Mouse (Mus musculus) E14TG2a.4 (cell line): ENCODE measurements around the gene Akr7a5.

ENCODE experiments used
- H3K27me3 ChIP-seq: 2 replicates; pipeline ENCODE4 v1.6.1; 2014; ENCODE audit warnings: low read length, control low read depth; ENCODE audit not compliant: insufficient read depth
- H3K36me3 ChIP-seq: 2 replicates; pipeline ENCODE4 v1.6.1; 2014; ENCODE audit warnings: low read length, control low read depth; ENCODE audit not compliant: insufficient read depth
- H3K4me1 ChIP-seq: replicated peaks from 2 replicates; pipeline ENCODE4 v1.6.1; 2014; ENCODE audit warnings: low read depth, low read length, control low read depth
- H3K4me3 ChIP-seq: replicated peaks from 2 replicates; pipeline ENCODE4 v1.5.1; 2014; ENCODE audit warnings: mild to moderate bottlenecking, low read length
- H3K9me3 ChIP-seq: 2 replicates; pipeline ENCODE4 v1.6.1; 2014; ENCODE audit warnings: low read length, control low read depth
- CTCF ChIP-seq: conservative IDR thresholded peaks from 2 replicates; pipeline ENCODE4 v1.5.1; 2014; ENCODE audit warnings: low read length
- NANOG ChIP-seq: IDR thresholded peaks from 2 replicates; pipeline ENCODE4 v1.6.1; 2014; ENCODE audit warnings: borderline replicate concordance, low read length, mixed read lengths
- POU5F1 ChIP-seq: IDR thresholded peaks from 2 replicates; pipeline ENCODE4 v1.6.1; 2014; ENCODE audit warnings: low read length, borderline replicate concordance

The Akr7a5 gene

DNA sequence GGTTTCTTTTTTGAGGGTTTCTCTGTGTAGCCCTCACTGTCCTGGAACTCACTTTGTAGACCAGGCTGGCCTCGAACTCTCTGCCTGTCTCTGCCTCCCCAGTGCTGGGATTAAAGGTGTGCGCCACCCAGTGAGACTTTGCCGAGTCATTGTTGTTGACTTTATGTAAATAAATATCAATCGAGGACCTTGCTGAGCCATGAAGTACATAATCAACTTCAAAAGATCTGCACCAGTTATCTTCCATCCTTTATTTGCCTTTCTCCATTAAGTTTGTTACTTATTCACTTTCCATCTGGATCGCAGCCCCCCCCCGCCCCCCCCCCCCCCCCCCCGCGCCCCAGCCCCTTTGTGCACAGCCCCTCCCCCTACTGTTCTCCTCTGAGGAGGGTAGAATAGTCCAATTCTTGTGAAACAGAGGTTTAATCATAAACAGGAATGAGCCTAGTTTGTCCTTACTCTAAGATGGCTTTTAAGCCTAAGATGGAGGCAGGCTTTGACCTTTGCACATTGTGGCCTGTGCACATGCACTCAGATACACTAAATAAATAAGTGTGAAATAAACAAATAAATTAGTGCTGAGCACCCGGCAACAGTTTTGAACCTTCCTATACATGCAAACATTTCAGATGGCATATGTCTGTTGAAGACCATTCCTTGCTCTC, 24.2 kb downstream of the Akr7a5 start:
- Histone ChIP-seq H3K27me3 (peaks cover 30% of the 10 kb centered on the region), H3K4me1 (peaks cover 56% of the 10 kb centered on the region), H3K9me3 (no peaks in the 10 kb centered on the region), H3K4me3 (no peak overlapping the region), H3K36me3 (no peaks in the 10 kb centered on the region)
- TF ChIP-seq POU5F1 (no peak), NANOG (no peak), CTCF (no peak)

DNA sequence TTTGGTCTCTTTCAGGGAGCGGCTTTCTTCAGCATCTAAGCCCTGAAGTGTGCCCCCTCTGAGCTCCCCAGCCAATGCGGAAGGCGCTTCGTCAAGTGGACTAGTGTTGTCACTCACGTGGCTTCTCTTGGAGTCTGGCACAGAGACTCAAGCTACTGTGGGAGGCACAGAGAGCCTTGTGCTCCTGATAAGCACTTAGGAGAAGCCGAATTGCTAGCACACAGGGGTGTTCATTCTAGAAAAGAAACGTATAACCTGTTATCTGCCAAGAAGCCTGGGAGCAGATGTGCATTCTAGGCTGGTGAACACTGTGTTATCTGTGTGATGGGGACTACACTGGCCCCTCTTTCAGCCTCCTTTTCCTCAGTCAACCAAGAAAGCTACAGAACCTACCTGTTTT, 25.0 kb downstream of the Akr7a5 start:
- Histone ChIP-seq H3K36me3 (no peaks in the 10 kb centered on the region), H3K27me3 (peaks cover 32% of the 10 kb centered on the region), H3K4me1 (peaks cover 52% of the 10 kb centered on the region), H3K9me3 (no peaks in the 10 kb centered on the region), H3K4me3 (no peak overlapping the region)
- TF ChIP-seq NANOG (no peak), CTCF (no peak), POU5F1 (no peak)

DNA sequence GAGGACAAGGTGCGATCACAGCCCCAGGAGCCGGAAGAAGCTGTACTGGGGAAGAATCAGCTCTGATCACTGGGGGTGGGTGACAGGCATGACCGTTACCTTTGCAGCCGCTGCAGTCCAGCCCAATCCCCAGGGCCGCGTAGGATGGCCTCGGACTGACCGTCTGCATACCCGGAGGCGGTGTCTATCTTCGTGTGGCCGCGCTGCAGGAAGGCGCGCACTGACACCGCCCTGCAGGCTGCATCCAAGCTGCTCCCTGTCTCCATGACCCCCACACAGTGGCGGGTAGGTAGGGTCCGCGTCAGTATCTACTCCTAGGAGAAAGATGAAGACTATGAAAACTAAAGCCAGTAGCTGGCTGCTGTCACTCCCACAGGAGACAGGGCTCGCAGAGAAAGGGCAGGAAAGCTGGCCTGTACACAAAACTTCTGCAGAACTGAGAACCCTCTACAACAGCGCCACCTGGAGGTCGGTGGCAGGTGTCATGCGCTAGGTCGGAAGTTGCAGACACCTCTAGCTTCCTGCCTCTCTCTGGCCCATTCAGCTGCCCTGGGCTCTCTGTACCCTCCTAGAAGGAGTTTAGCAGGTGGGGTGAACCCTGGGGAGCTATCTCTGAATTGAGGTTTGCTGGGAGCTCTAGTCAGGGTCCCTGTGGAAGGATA, 26.4 kb downstream of the Akr7a5 start:
- TF ChIP-seq NANOG (no peak), POU5F1 (no peak), CTCF (peak; percentile 76)
- Histone ChIP-seq H3K4me1 (peaks cover 42% of the 10 kb centered on the region), H3K4me3 (peak overlapping the region; percentile 71), H3K9me3 (no peaks in the 10 kb centered on the region), H3K27me3 (peaks cover 38% of the 10 kb centered on the region), H3K36me3 (no peaks in the 10 kb centered on the region)

DNA sequence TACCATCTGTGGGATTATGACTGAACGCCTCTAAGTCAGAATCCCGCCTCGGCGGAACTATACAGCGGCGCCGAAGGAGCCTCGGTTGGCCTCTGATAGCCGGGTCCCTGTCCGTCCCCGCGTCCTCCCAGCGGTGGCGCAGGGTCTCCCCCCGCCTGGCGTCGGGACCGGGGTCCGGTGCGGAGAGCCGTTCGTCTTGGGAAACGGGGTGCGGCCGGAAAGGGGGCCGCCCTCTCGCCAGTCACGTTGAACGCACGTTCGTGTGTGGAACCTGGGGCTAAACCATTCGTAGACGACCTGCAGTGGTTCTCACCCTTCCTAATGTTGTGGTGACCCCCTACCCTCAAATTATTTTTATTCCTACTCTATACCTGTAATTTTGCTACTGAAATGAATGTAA, 27.6 kb downstream of the Akr7a5 start:
- TF ChIP-seq CTCF, result no peak
- TF ChIP-seq POU5F1, result no peak
- no peak for TF ChIP-seq NANOG
- no peaks in the 10 kb centered on the region for H3K36me3 ChIP-seq
- H3K4me3 ChIP-seq, result peak overlapping the region; percentile 68
- peaks cover 35% of the 10 kb centered on the region for H3K27me3 ChIP-seq
- no peaks in the 10 kb centered on the region for H3K9me3 ChIP-seq
- peaks cover 42% of the 10 kb centered on the region for H3K4me1 ChIP-seq

DNA sequence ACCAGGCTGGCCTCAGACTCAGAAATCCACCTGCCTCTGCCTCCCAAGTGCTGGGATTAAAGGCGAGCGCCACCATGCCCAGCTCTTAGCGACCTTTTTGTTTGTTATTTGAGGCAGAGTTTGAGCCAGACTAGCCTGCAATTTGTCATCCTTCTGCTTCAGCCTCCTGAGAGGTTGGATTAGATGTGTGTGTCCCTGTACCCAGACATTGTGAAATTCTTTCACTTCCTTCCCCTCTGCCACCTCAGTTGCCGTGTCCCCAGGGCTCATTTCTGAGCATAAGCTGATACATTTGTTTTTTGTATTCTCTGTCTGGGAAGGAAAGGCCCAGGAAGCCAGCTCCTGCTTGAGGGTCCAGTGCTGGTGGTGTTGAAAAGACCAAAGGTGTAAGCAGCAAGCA, 30.3 kb downstream of the Akr7a5 start:
- H3K9me3 ChIP-seq, result no peaks in the 10 kb centered on the region
- peaks cover 40% of the 10 kb centered on the region for H3K27me3 ChIP-seq
- H3K36me3 ChIP-seq, result no peaks in the 10 kb centered on the region
- peaks cover 33% of the 10 kb centered on the region for H3K4me1 ChIP-seq
- TF ChIP-seq POU5F1, result no peak
- TF ChIP-seq CTCF, result no peak
- no peak for TF ChIP-seq NANOG
- no peak overlapping the region for H3K4me3 ChIP-seq

DNA sequence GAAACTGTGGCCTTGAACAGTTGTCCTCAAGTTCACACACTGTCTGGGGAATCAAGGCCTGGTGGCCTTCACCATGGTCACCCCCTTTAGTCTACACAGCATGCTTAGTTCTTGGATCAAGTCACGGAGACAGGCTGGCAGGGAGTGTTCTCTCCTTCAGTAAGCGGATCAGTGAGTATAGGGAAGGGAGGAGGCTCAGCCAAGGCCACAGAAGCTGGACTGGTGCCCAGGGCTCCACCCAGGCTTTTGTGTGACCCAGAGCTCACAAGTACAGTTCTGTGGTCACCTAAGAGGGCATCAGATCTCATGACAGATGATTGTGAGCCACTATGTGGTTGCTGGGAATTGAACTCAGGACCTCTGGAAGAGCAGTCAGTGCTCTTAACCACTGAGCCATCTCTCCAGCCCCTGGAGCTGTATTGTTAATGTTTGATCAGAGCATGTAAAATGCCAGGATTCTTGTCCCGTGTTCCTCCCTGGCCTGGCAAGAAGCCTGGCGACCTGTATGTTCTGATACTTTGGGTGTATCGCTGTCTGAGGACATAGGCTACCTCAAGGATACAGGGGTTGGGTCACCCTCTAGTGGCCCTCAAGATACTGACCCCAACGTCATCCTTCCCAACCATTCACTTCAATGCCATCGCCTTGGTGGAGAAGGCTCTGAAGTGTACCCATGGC, 31.2 kb downstream of the Akr7a5 start:
- Histone ChIP-seq H3K9me3 (no peaks in the 10 kb centered on the region), H3K36me3 (peaks cover 4% of the 10 kb centered on the region), H3K4me1 (peaks cover 36% of the 10 kb centered on the region), H3K4me3 (no peak overlapping the region), H3K27me3 (peaks cover 40% of the 10 kb centered on the region)
- TF ChIP-seq POU5F1, result no peak
- no peak for TF ChIP-seq CTCF
- TF ChIP-seq NANOG, result no peak

DNA sequence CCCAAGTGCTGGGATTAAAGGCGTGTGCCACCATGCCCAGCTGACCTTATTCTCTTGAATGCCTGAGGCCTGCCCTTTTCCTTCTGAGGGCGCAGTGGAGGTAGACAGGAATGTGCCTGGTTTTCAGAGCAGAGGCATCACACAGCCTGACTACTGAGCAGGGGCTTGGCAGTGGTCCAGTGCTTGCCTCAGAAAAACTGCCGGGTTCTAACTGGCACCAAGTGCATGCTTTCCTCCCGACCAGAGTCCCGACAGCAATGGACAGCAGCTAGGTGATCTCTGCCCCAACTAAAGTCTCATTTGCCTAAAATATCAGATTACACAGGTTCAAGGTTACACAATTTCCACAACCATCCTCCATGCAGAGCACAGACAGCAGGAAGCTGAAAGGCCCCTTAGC, 33.2 kb downstream of the Akr7a5 start:
- H3K4me1 ChIP-seq, result peaks cover 32% of the 10 kb centered on the region
- H3K4me3 ChIP-seq, result no peak overlapping the region
- no peaks in the 10 kb centered on the region for H3K9me3 ChIP-seq
- peaks cover 30% of the 10 kb centered on the region for H3K27me3 ChIP-seq
- no peak for TF ChIP-seq NANOG
- no peak for TF ChIP-seq POU5F1
- no peak for TF ChIP-seq CTCF
- H3K36me3 ChIP-seq, result peaks cover 25% of the 10 kb centered on the region

DNA sequence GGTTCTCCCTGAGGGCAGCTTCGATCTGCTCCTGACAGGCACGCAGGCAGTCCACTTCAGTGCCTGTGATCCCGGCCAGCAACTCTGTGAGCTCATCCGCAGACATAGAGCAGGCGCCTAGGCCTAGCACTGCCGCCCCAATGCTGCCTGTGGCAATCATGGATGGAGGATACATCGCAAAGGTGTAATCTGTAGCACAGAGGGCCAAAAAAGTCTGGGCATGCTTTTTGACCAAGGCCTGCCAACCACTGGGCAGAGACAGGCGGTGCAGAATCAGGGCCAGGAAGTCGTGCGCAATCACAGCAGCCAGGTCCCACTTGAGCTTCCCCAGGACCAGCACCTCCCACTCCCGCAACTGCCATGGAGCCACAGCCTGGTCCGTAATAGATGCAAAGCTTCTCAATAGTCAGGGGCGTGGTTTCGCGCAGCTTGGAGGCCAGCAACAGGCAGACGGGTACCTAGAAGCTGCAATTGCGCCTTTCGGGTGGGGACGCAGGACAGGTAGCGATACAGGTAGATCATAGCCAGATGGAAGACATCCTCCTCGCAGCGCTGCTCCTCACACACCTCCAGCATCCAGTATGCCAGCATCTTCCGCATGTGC, 35.0 kb downstream of the Akr7a5 start:
- H3K9me3 ChIP-seq, result no peaks in the 10 kb centered on the region
- peaks cover 49% of the 10 kb centered on the region for H3K4me1 ChIP-seq
- H3K4me3 ChIP-seq, result peak overlapping the region; percentile 71
- TF ChIP-seq POU5F1 (no peak), CTCF (no peak), NANOG (no peak)
- H3K27me3 ChIP-seq, result peaks cover 23% of the 10 kb centered on the region
- peaks cover 43% of the 10 kb centered on the region for H3K36me3 ChIP-seq
